Mouse (Mus musculus) kidney, adult 2 months (tissue): ENCODE measurements around the gene Tanc1. TPM values are rescaled to one million over a fixed set of nuclear protein-coding genes. Genes with fewer than 3 reads are reported as not detected.

ENCODE experiments used
- DNase-seq: peaks from one replicate; pipeline ENCODE4 v3.0.0; 2021
- H3K27ac ChIP-seq: fragments of 200-500 bp; 2 replicates; pipeline ENCODE4 v1.5.1; 2012; ENCODE audit warnings: low read depth, low read length, control low read depth, inconsistent platforms; ENCODE audit not compliant: insufficient read depth
- H3K27me3 ChIP-seq: fragments of 200-500 bp; replicated peaks from 2 replicates; pipeline ENCODE4 v1.6.1; 2012; ENCODE audit warnings: mild to moderate bottlenecking, moderate library complexity, low read length, inconsistent platforms; ENCODE audit not compliant: control insufficient read depth, insufficient read depth
- H3K36me3 ChIP-seq: fragments of 200-500 bp; 2 replicates; pipeline ENCODE4 v1.6.1; 2012; ENCODE audit warnings: mild to moderate bottlenecking, moderate library complexity, low read length, inconsistent platforms; ENCODE audit not compliant: control insufficient read depth, insufficient read depth
- H3K4me1 ChIP-seq: fragments of 200-500 bp; 2 replicates; pipeline ENCODE4 v1.6.1; 2011; ENCODE audit warnings: low read length; ENCODE audit not compliant: control insufficient read depth, insufficient read depth
- H3K4me3 ChIP-seq: fragments of 200-500 bp; 2 replicates; pipeline ENCODE4 v1.5.1; 2011; ENCODE audit warnings: mild to moderate bottlenecking, low read depth, low read length, control low read depth; ENCODE audit not compliant: insufficient read depth
- CTCF ChIP-seq: fragments of 200-500 bp; conservative IDR thresholded peaks from 2 replicates; pipeline ENCODE4 v1.5.1; 2011; ENCODE audit warnings: low read depth, mild to moderate bottlenecking, control low read depth, low read length, moderate library complexity, mixed read lengths; ENCODE audit not compliant: insufficient read depth, insufficient read length
- POLR2A ChIP-seq: fragments of 200-500 bp; IDR thresholded peaks from one replicate; pipeline ENCODE4 v1.6.1; 2011; ENCODE audit warnings: low read depth, low read length, control low read depth
- WGBS: fragments of 180-500 bp; shearing (Covaris S2); methylation state at CpG from one replicate; pipeline ENCODE4 v1.1.7; 2018; 5-methylcytosine and 5-hydroxymethylcytosine counted together
- polyA plus RNA-seq: library from polyadenylated mRNA; depleted of rRNA; stranded (reverse); fragments of >200 nt; gene quantifications from 2 replicates; pipeline ENCODE4 v1.2.3, GENCODE M21; 2012

The Tanc1 gene
- polyA plus RNA-seq, 1 experiment, result 24.0 TPM

DNA sequence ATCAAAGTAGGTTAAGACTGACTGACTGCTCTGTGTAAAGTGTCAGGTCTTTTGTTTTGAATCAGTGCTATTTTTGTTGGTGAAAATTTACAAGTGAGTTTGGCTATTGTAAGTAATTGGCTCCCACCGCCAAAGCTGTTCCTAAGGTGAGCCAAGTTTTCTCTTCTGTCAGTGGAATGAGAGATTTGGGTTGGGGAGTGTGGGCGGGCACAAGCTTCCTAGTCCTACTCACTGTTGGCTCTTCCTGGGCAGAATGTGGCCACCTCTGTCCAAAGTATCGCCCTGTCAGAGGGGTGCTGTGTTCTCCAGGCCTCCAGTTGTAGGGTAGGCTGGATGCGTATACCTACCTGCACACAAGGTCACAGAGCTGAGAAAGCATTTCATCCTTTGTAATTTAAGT is 213.5 kb downstream of the Tanc1 start:
- DNase-seq, result no peak
- no peak for TF ChIP-seq POLR2A
- no peak for TF ChIP-seq CTCF
- Histone ChIP-seq H3K4me1 (peaks cover 20% of the 10 kb centered on the region), H3K36me3 (no peaks in the 10 kb centered on the region; the same call in 1 of the 2 replicates), H3K27me3 (no peaks in the 10 kb centered on the region), H3K4me3 (no peak overlapping the region), H3K27ac (no peak overlapping the region)
- 84% methylated on average over 4 of the region's 4 CpGs for WGBS

DNA sequence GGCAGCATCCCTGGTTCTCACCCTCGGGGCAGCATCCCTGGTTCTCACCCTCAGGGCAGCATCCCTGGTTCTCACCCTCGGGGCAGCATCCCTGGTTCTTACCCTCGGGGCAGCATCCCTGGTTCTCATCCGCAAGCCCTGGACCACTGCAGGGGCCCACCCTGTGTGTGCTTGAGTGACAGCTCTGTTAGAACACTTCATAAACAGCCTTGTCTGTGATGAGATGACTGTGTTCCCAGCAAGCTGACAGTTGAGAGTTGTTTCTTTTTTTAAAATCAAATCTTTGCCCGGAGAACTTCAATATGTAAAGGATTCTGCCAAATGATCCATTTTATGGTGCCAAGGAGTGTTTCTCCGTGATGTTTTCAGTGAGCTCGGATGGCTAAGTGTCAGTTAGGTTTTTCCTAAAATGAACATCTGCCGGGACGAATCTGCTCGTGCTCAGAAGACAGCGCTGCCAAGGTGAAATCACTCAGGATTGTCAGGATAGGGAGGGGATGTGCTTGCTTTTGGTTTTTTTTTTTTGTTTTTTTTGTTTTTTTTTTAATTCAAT is 216.3 kb downstream of the Tanc1 start:
- TF ChIP-seq CTCF (no peak), POLR2A (no peak)
- Histone ChIP-seq H3K36me3 (no peaks in the 10 kb centered on the region), H3K27me3 (no peaks in the 10 kb centered on the region), H3K27ac (peak overlapping the region; percentile 85), H3K4me3 (no peak overlapping the region), H3K4me1 (peaks cover 20% of the 10 kb centered on the region)
- WGBS, result 41% methylated on average over 11 of the region's 11 CpGs
- DNase-seq, result no peak

DNA sequence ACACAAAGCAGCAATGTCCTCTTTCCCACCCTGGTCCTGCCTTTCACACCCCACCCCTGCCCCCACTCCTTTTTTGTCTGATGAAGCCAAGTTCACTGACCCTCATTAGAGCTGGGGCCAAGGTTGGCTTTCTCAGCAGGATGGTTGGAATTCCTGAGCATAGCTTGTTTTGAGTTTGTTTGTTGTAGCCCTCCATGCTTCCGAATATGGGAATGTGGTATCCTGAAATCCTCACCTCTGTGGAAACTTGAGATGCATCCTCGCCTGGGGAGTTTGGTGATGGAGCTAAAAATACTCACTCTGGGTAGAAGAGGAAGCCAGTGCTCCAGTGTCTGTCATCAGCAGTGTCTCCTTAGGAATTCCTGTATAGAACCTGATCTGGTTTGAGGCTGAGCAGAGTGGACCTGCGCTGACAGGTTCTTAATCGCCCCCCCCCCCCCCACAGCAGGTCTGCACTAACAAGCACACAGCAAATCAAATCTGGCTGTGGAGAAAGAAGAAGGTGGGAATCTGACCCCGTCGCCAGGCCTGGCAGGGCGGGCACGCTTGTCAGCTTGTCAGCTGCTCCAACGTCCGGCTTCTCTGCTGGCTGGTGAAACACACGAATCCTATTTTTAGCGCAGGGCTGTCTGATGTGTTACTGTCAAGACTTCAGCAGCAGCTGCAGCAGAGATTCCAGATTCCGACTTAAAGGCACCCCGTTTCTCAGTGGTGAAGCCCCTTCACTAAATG is 217.1 kb downstream of the Tanc1 start:
- DNase-seq, result peak; percentile 84
- H3K4me1 ChIP-seq, result peaks cover 20% of the 10 kb centered on the region
- TF ChIP-seq POLR2A (no peak), CTCF (no peak)
- H3K27ac ChIP-seq, result peak overlapping the region; percentile 85
- no peaks in the 10 kb centered on the region for H3K27me3 ChIP-seq
- H3K36me3 ChIP-seq, result no peaks in the 10 kb centered on the region
- H3K4me3 ChIP-seq, result no peak overlapping the region
- WGBS, result 12% methylated on average over 14 of the region's 14 CpGs

DNA sequence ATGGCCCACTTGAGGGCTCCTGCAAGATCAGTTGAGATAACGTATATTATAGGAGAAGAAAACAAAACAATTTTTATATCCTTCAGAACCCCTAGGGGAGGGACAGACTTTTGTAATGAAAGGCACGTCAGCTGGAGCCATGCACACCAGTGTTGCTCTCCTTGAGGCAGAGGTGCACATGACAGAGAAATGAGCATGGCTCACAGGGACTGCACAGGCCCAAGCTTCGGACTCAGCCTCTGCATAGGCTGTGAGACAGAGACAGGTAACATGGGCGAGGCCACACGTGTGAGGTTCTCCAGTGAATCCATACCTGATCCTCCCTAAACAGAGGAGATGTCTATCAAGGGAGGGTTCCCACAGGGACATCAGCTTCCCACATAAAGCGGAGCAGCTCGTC is 217.9 kb downstream of the Tanc1 start:
- TF ChIP-seq POLR2A, result no peak
- no peak for TF ChIP-seq CTCF
- DNase-seq, result no peak
- 71% methylated on average over 7 of the region's 7 CpGs for WGBS

DNA sequence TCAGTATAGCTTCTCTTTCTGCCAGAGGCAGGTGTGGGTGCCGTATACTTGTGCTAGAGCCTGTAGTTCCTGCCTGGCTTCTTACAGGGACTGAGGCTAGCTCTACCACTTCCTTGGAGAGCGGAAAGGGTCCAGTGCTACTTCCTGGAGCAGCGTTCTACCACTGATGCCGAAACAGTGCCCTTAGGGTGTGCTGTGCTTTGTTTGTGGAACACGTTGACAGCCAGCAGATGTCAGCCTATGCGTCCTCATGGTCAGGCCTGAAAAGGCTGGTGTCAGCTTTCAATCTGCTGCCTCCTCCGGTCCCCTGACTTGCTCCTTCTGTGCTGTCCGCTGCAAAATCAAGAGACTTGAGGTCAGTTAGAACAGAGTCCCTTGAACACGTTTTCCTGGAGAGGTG is 218.3 kb downstream of the Tanc1 start:
- TF ChIP-seq CTCF, result peak; percentile 51
- TF ChIP-seq POLR2A, result no peak

More for the DNA sequence above, 217.9 kb downstream of the Tanc1 start:
- Histone ChIP-seq H3K27me3 (no peaks in the 10 kb centered on the region), H3K27ac (peak overlapping the region; percentile 85), H3K4me3 (no peak overlapping the region), H3K36me3 (no peaks in the 10 kb centered on the region), H3K4me1 (peaks cover 20% of the 10 kb centered on the region)

DNA sequence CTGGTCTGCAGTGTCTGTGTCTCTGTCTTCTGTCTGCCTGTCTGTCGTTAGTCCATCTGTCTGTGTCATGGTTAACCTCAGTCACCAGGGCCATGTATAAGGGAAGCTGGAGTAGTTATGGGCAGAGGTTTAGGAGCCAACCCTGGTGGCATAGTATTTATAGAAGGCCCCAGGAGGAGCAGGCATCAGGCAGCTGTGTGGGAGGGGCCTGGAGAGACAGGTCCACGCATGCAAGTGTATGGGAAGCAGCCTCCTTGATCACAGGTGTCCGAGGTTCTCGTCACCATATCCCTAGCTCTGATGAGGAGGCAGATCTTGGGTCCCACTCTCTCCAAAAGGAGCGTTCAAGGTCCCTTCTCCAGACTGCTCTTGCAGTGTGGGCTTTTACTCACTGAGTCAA is 219.1 kb downstream of the Tanc1 start:
- TF ChIP-seq POLR2A, result no peak
- TF ChIP-seq CTCF, result no peak
- 84% methylated on average over 5 of the region's 5 CpGs for WGBS
- no peak overlapping the region for H3K27ac ChIP-seq
- H3K36me3 ChIP-seq, result no peaks in the 10 kb centered on the region
- H3K27me3 ChIP-seq, result no peaks in the 10 kb centered on the region
- H3K4me3 ChIP-seq, result no peak overlapping the region
- DNase-seq, result no peak
- H3K4me1 ChIP-seq, result peaks cover 20% of the 10 kb centered on the region

More for the DNA sequence above, 218.3 kb downstream of the Tanc1 start:
- peak overlapping the region; percentile 85 for H3K27ac ChIP-seq
- no peaks in the 10 kb centered on the region for H3K27me3 ChIP-seq
- peaks cover 20% of the 10 kb centered on the region for H3K4me1 ChIP-seq
- WGBS, result 30% methylated on average over 9 of the region's 9 CpGs
- peak; percentile 44 for DNase-seq
- H3K36me3 ChIP-seq, result no peaks in the 10 kb centered on the region
- no peak overlapping the region for H3K4me3 ChIP-seq

DNA sequence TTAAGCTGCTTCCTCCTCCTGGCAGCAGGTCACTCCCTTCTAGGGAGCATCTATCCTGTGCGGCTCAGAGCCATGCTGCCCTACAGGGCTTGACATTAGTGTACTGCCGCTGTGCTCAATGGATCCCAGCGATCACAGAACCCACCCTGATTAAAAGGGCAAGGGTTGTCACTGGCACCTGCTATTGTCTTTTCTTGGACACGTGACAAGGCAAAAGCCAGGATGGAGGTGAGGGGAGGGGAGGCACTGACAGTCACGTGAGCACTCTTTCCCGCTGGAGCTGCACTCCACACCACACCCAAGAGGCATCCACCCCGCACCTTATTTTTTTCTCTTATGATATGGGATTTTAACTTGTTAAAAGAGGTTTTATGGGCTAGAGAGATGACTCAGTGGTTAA is 220.0 kb downstream of the Tanc1 start:
- Histone ChIP-seq H3K4me3 (no peak overlapping the region), H3K36me3 (no peaks in the 10 kb centered on the region), H3K4me1 (peaks cover 20% of the 10 kb centered on the region), H3K27ac (no peak overlapping the region), H3K27me3 (no peaks in the 10 kb centered on the region)
- WGBS, result 66% methylated on average over 7 of the region's 7 CpGs
- no peak for TF ChIP-seq POLR2A
- no peak for TF ChIP-seq CTCF
- DNase-seq, result no peak
